Mouse (Mus musculus): ENCODE data around the gene Fbxo39.

GRCm38 (mm10) chr11:72271761-72272160 is 42.5 kb upstream of the Fbxo39 start:
- TF ChIP-seq POLR2A (IDR thresholded peaks at IDR 0.05; ENCODE audit: extremely low read depth, insufficient read depth, low read length) (no peak), CTCF (IDR thresholded peaks at IDR 0.05; ENCODE audit: extremely low read depth, insufficient read depth, low read length) (no peak)

All from cortical plate, adult 2 months (tissue).